Mouse (Mus musculus): ENCODE data around the gene L3mbtl4. TPM values are rescaled to one million over a fixed set of nuclear protein-coding genes. Genes with fewer than 3 reads are reported as not detected.

L3mbtl4 gene
- total RNA-seq, 4 experiments from 2014 or later: 0.15 to 0.29 TPM; not detected in 2

DNA sequence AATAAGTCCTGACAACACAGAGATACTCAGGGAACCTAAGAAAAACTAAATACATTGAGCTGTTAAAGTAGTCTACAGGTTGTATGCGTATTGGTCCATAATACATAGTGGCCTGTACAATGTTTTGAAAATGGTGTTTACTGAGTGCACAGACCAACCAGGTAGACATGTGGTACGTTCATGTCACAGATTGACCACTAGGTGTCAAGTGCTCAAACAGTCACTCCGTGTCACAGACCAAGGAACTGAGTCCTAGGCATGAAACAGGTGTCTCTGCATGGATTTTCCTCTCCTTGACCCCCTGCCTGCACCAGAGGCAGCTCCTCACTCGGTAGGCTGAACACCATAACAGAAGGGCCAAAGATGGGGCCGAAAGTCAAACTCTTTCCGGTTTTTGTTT is 366.6 kb downstream of the L3mbtl4 start:
- no peak for DNase-seq (ENCODE audit: low spot score in 2 of 2)

DNA sequence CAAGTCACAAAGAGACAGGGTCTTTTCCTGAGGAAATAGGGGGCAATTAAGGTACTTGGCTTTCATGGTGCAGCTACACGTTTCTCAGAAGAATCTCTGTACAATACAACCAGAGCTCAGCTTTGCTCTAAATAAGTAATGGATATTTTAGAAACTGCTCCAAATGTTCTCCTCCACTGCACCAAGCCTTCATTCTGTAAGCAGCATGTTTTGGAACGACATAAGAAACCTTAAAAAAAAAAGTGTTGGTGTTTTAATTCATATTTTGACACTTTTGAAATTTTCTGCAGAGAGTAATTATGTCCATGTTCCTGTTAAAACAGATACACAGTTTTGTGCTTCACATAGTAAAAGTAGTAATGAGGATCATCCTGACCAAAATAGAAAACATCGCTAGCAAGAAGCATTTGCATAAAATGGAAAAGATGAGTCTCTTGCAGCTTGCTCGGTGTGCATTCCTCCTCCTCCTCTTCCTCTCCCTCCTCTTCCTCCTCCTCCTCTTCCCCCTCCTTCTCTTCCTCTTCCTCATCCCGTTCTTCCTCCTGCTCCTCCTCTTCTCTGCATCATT is 369.0 kb downstream of the L3mbtl4 start:
- no peak for DNase-seq (ENCODE audit: low spot score in 2 of 2)

DNA sequence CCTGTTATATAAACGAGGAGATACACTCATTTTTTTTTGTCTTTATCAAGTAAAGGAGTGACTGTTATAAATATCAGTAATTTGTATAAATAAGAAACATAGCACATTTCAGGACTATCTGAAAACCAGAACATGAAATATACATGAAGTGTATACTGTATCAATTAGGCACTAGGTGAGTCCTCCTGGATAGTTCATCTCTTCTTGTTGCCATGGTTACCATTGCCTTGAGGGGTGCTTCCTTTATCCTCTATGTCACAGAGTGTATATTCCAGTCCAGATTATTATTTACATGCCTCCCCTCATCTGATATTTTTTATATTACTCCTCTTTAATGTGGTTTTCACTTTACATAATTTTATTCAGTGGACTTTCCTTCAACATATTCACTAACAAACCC is 392.9 kb downstream of the L3mbtl4 start:
- DNase-seq (ENCODE audit: low spot score in 2 of 2): no peak

DNA sequence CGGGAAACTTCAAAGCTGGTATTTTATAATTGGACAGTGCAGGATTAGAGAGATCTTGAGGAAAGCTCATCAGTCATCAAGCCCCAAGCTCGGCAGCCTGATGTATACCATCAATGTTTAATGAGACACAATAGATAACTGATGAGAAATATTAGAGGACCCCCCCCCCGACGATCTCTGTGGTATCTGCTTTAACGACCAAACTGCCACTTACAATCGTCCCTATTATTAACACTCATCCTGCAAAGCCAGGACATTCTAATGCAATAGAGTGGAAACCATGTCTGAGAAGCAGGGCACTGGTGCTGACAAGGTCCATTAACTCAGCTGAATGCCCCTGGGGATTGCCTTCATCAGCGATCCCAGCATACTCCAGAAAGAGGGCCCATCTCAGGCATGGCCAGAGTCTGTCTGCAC is 398.5 kb downstream of the L3mbtl4 start:
- no peak for DNase-seq (ENCODE audit: low spot score in 2 of 2)

DNA sequence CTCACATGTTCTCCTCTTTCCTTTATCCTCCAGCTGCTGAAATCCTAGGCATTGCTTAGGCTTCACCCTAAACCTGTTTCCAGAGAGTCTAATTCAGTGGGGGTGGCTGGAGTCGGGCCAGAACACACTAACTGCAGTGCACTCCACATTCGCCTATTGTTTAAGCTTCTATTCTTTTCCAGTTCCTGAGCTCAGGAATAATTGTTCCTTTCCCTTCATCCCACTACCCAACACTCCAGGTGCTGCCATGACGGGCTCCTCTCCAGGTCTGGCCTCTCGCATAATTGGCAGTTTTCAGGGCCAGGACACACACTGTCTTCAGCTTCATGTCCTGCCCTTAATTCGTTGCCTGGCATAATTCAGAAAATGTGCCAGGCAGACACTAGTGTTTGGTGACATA is 437.1 kb downstream of the L3mbtl4 start:
- DNase-seq (ENCODE audit: low spot score in 2 of 2): no peak

DNA sequence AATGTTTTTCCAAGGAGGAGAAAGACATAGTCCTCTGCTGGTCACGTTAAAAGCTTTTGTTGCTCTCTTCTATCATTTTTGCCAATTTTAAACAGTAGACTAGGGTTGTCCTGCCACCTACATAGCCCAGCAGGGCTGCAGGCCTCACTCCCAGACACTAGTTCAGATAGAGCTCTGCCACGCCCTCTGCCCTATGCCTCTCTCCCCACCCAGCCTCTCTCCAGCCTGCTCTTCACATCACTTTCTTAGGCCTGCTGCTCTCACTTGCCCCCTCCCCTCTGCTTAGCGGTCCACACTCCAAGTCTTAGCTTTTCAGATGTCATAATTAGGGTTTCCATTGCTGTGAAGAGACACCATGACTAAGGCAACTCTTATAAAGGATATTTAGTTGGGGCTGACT is 437.8 kb downstream of the L3mbtl4 start:
- DNase-seq (ENCODE audit: low spot score in 2 of 2): no peak

DNA sequence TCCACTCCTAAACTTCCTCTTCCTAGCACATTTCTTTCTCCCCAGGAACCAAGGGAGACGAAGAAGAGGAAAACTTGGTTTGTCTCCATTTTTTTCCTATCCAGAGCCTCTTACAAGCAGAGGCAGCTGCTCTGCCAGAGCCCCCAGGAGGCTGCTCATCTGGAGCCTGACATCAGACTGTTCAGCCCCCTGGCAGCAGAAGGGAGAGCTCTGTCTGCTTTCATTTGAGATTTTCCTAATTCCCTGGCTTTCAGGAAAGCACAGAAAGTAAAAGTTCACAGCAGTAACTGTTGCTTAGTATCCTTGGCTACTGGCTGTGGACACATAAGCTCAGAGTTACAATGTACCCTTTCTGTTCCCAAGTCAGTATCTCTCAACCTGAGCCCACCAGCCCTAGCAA is 474.7 kb downstream of the L3mbtl4 start:
- peak in 1 of 2 experiments; percentile 28 for DNase-seq (ENCODE audit: low spot score in 2 of 2)

DNA sequence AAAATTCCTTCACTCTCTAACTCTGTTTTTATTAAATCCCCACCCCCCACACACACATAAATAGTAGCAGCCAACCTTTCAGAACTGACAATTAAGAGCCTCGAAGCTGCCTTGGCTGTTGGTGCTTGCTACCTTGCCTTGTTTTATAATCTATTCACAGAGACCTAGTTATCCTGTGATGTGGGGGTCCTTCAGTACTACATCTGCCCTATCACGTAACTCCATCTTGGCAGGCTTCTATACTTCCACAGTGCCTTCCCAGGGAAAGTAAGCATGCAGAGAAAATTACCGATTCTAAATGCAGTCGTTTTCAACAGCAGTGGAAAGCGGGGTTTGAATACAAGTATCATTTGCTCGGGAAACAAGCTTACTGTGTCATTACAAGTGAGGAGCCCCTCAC is 476.9 kb downstream of the L3mbtl4 start:
- DNase-seq (ENCODE audit: low spot score in 2 of 2): no peak

DNA sequence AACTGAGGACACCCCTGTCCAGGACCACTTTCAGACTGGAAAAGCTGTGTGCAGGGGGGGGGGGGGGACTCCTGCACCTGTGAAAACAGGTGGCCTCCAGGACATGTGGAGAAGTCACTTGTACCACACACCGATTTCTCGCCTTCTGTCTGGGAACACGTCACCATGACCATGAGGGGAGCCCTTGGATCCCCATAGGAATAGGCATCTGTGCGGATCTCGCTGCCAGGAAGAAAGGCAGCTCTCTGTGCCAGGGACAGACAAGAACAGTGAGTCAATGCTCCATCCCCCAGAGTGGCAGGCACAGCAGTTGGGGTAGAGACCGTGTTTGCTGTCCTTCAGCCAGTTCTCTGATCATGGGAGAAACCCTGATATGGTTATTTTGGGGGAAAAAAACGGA is 479.5 kb downstream of the L3mbtl4 start:
- no peak for DNase-seq (ENCODE audit: low spot score in 2 of 2)

DNA sequence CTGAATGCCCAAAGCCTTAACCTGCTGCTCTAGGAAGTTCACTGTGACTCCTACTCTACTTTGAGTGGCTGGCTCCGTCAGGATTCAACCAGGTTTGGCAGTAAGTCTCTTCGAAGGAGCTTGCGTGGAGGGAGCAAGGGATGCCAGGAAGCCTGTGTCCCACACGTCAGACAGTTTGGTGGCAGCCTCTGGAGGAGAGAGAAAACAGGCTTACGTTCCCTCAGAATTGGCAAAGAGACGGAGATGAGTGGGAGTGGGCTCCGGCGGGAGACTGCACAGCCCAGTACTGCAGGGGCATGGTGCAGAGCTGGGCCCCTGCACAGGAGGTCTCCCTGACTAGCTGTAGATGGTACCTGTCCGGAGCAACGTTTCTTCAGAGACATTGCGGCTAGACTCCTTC is 481.2 kb downstream of the L3mbtl4 start:
- DNase-seq (ENCODE audit: low spot score in 2 of 2): no peak

DNA sequence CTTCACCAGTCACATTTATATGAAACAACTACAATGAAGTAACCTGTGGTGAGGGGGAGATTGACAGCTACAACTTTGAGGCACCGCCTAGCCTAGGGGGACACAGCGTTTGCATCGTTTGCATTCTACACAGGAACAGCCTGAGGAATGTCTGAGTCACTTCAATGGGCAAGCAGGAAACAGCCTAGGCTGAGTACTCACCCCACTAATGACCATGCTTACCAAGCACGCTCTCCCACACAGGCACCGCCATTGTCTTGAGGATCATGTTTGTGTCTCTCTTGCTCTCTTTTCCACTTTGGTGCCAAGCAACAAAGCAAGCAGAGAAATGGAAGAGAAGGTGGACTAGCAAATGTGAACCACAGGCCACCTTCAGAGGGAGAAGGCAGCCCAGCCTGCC is 484.8 kb downstream of the L3mbtl4 start:
- DNase-seq (ENCODE audit: low spot score in 2 of 2): no peak

DNA sequence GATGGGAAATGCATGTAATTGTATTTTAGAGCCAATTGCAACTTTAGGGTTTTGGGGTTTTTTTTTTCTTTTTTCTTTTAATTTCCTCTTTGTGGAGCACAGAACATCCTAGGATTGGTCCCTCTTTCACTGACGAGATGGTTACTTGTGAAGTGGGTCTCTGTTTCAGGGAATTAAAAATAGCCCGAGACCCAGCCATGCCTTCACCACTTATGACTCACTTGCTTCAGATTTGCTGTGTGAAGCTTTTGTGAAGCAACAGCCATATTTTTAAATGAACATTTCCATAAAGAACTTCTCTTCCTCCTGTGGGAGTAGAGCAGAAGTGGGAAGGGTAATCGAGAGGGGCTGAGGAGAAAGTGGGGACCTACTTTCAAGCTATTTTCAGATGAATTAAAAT is 485.3 kb downstream of the L3mbtl4 start:
- no peak for DNase-seq (ENCODE audit: low spot score in 2 of 2)

DNA sequence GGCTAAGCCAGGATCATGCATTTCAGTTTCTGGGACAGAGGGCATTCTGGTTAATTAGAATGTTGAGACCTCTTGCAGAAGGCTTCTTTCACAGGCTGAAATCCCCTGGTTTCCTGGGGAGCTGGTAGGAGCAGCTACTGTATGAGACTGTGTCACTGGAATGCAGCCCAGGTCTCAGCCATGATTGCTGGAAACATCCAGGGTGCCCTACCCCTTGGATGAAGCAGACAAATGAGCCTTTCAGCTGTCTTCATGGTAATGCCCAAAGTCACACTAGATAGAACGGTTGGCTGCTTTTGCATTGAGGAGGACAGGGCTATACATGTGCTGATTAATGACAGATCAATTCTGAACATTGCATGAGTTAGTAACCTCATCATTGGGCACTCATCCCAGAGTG is 486.4 kb downstream of the L3mbtl4 start:
- DNase-seq (ENCODE audit: low spot score in 2 of 2): no peak

DNA sequence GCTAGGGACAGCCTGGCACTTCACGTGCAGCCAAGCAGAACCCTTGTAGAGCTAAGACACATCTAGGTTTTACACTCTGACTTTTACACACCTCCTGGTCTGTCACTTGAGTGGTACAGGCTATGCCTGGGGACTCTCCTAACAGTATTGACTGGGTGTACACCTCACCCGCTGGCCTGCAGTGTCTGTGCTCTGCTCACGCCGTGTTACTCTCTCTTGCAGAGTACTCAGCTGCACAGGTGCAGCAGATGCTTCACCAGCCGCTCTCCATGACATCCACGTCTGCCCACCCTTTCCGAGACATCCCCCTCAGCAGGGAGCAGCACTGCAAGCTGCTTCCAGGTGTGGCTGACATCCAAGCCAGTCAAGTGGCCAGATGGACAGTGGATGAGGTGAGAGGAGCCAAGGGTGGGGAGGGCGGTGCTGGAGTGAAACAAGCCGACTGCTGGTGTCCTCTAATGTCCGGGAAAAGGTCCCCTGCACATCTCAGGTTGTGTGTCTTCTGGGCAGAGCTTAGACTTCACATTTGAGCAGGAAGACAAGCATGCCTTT is 490.8 kb downstream of the L3mbtl4 start:
- DNase-seq (ENCODE audit: low spot score in 2 of 2): no peak

DNA sequence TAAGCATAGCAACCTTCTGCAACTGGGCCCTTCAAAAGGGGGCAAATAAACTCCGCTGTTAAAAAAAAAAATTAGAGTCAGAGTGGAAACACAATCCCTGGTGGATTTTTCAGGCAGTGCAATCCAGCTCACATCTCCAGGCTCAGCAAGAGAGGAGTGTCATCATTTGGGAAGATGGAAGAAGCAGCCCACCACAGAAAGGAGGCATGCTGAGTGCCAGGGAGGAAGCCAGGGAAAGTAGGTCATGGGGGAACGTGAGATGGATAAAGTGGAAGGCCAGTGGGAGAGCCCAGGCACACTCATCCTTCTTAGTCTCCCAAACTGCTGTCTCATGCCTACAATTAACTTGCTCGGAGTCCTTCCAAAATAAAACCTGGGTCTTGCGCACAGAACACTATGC is 496.0 kb downstream of the L3mbtl4 start:
- DNase-seq (ENCODE audit: low spot score in 2 of 2): no peak

DNA sequence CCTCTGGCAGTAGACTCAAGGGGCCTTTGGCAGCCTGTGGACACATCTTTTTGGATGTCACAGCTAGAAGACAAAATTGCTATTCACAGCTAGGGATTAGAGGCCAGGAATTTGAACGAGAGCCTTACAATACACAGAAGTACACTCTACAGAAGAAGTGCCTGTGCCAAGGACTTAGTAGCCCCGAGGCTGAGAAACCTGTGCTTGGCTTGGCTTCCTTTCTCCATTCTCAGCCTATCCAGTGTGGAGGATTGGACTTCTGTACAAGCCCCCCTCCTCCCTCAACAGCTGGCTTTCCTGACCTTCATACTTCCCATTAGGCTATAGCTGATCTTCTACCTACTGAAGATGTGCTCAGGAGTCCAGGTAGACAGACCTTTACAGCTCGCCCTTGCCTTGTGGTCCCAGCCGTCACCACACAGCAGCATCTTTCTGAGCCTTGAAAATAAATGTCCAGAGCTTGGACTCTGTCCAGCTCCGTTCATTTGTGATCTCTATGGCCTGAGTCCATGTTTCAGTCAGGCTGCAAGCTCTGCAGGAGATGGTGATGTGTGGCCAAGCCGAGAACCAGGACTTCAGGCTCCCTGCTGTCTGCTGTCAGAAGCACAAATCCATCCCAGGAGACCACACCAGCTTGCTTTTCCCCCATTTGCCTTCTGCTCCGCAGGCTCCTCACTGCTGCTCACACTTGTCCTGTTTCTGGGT is 497.6 kb downstream of the L3mbtl4 start:
- no peak for DNase-seq (ENCODE audit: low spot score in 2 of 2)

DNA sequence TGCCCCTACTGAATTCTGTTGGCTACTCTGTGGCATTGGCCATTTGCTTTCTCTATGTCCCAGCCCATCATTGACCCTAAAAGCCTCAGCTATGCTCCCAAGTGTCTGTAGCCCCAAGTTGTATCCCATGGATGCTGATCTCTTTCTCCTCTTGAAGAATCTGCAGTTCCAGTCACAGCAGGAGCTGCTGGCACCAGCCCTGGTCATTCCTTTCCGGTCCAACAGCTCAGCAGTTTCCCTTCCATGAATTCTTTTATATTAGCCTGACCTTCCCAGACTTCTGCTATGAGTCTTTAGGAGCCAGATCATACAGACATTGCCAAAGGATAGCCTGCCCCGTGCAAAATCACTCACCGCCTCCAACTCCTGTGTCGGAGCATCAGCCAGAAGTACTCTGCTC is 520.1 kb downstream of the L3mbtl4 start:
- no peak for DNase-seq (ENCODE audit: low spot score in 2 of 2)

DNA sequence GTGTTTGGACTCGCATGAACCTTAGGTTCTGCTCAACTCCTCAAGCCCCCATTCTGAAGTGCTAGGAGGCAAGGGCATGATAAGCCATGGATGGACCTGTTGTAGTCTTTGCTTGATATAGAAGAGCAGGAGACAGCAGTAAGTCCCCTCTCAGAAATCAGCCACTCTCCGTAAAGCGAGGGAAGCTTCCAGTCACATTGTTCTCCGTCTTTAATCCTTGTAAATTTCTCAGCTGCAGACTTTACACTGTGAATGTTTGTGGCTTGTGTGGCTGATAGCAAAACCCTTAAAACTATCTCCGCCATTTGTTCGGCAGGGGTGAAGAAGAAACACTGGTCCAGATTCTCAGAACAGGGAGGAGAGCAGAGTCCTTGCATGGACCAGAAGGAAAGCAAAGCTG is 552.7 kb downstream of the L3mbtl4 start, which contains the start of gene Tmem200c:
Gene Tmem200c (plus strand): TSS at position 301 of the 400 bp plus-strand sequence.
- DNase-seq (ENCODE audit: low spot score in 2 of 2): no peak
